Mouse (Mus musculus) lung, embryonic 14.5 days (tissue): Measurements from ENCODE around the gene Dscaml1. TPM values are rescaled to one million over a fixed set of nuclear protein-coding genes. Genes with fewer than 3 reads are reported as not detected.

Experiments used
- ATAC-seq: fragments of 200-750 bp; cut with Nextera tagmentation; 2 replicates; pipeline ENCODE4 v1.8.0; 2017; ENCODE audit warnings: mild to moderate bottlenecking, moderate TSS enrichment, moderate library complexity; ENCODE audit not compliant: insufficient read depth
- DNase-seq: peaks from one replicate; pipeline ENCODE4 v3.0.0-alpha.2; 2015
- H3K27ac ChIP-seq: fragments of 300-500 bp; sonication (generic); 2 replicates; pipeline ENCODE4 v1.5.1; 2014; ENCODE audit warnings: low read depth, mild to moderate bottlenecking, moderate library complexity
- H3K27me3 ChIP-seq: fragments of 300-500 bp; sonication (generic); 2 replicates; pipeline ENCODE4 v1.6.1; 2014; ENCODE audit warnings: low read length, control low read depth; ENCODE audit not compliant: insufficient read depth
- H3K36me3 ChIP-seq: fragments of 300-500 bp; sonication (generic); 2 replicates; pipeline ENCODE4 v1.6.1; 2014; ENCODE audit warnings: control low read depth; ENCODE audit not compliant: insufficient read depth
- H3K4me1 ChIP-seq: fragments of 300-500 bp; sonication (generic); 2 replicates; pipeline ENCODE4 v1.6.1; 2014; ENCODE audit warnings: antibody characterized with exemption, control low read depth; ENCODE audit not compliant: insufficient read depth
- H3K4me2 ChIP-seq: fragments of 300-500 bp; sonication (generic); 2 replicates; pipeline ENCODE4 v1.6.1; 2014; ENCODE audit warnings: mild to moderate bottlenecking
- H3K4me3 ChIP-seq: fragments of 300-500 bp; sonication (generic); 2 replicates; pipeline ENCODE4 v1.5.1; 2014; ENCODE audit warnings: low read depth, low read length
- H3K9ac ChIP-seq: fragments of 300-500 bp; sonication (generic); 2 replicates; pipeline ENCODE4 v1.6.1; 2014
- H3K9me3 ChIP-seq: fragments of 300-500 bp; sonication (generic); 2 replicates; pipeline ENCODE4 v1.6.1; 2016; ENCODE audit warnings: low read depth, low read length, control low read depth
- CTCF ChIP-seq: IDR thresholded peaks from 2 replicates; pipeline ENCODE4 v1.5.1; 2016; ENCODE audit warnings: antibody characterized with exemption, low read depth
- WGBS: fragments of 180-500 bp; shearing (Covaris S2); extraction: QIAGEN DNeasy Blood & Tissue Kit; methylation state at CpG from one replicate; pipeline ENCODE4 v1.1.7; 2014; 5-methylcytosine and 5-hydroxymethylcytosine counted together
- polyA plus RNA-seq: library from polyadenylated mRNA; unstranded; fragments of >200 nt; fragmentation: Nextera tagmentation; extraction: Ambion mirVana; gene quantifications from 2 replicates; pipeline ENCODE4 v1.2.1, GENCODE M21; 2014

Dscaml1 gene
- polyA plus RNA-seq, 1 experiment from 2014 or later: 0.05 TPM

- ATAC-seq: no peak
- whole genome bisulfite sequencing: 84% methylated on average over 3 of the region's 3 CpGs
- no peaks in the 10 kb centered on the region for H3K27me3 ChIP-seq
- H3K4me1 ChIP-seq: no peaks in the 10 kb centered on the region
- no peak overlapping the region for H3K4me3 ChIP-seq
- no peak overlapping the region for H3K27ac ChIP-seq
- H3K9ac ChIP-seq: no peak overlapping the region
- H3K36me3 ChIP-seq: no peaks in the 10 kb centered on the region
- no peak for TF ChIP-seq CTCF
- no peak overlapping the region for H3K4me2 ChIP-seq
- DNase-seq: no peak
- no peaks in the 10 kb centered on the region for H3K9me3 ChIP-seq
Observed at GRCm38 (mm10) chr9:45494889-45495288, 68.5 kb downstream of the Dscaml1 start.

GRCm38 (mm10) chr9:45496340-45496739 is 69.9 kb downstream of the Dscaml1 start:
- ATAC-seq: no peak

GRCm38 (mm10) chr9:45496944-45497343 is 70.5 kb downstream of the Dscaml1 start:
- Histone ChIP-seq H3K27ac (no peak overlapping the region), H3K4me2 (no peak overlapping the region), H3K4me3 (no peak overlapping the region), H3K27me3 (no peaks in the 10 kb centered on the region), H3K9ac (no peak overlapping the region), H3K36me3 (no peaks in the 10 kb centered on the region), H3K9me3 (no peaks in the 10 kb centered on the region), H3K4me1 (no peaks in the 10 kb centered on the region)
- DNase-seq (no peak), ATAC-seq (no peak)
- no peak for TF ChIP-seq CTCF
- WGBS: 65% methylated on average over 1 of the region's 1 CpGs

More at GRCm38 (mm10) chr9:45496340-45496739, 69.9 kb downstream of the Dscaml1 start:
- Histone ChIP-seq H3K27me3 (no peaks in the 10 kb centered on the region), H3K27ac (no peak overlapping the region), H3K36me3 (no peaks in the 10 kb centered on the region), H3K9me3 (no peaks in the 10 kb centered on the region), H3K4me2 (no peak overlapping the region), H3K4me3 (no peak overlapping the region), H3K4me1 (no peaks in the 10 kb centered on the region), H3K9ac (no peak overlapping the region)
- no peak for TF ChIP-seq CTCF
- no peak for DNase-seq
- WGBS: 80% methylated on average over 3 of the region's 3 CpGs

GRCm38 (mm10) chr9:45499267-45499666 is 72.8 kb downstream of the Dscaml1 start:
- no peak overlapping the region for H3K9ac ChIP-seq
- no peaks in the 10 kb centered on the region for H3K36me3 ChIP-seq
- no peak for TF ChIP-seq CTCF
- no peaks in the 10 kb centered on the region for H3K9me3 ChIP-seq
- H3K4me3 ChIP-seq: no peak overlapping the region
- H3K4me2 ChIP-seq: no peak overlapping the region
- H3K4me1 ChIP-seq: no peaks in the 10 kb centered on the region
- ATAC-seq (no peak; the same call in 1 of the 2 replicates), DNase-seq (no peak)
- H3K27ac ChIP-seq: no peak overlapping the region
- no peaks in the 10 kb centered on the region for H3K27me3 ChIP-seq
- 21% methylated on average over 10 of the region's 10 CpGs for WGBS

- 66% methylated on average over 3 of the region's 3 CpGs for WGBS
- no peak for DNase-seq
- no peak for TF ChIP-seq CTCF
Observed at GRCm38 (mm10) chr9:45500071-45500595, 73.7 kb downstream of the Dscaml1 start.

GRCm38 (mm10) chr9:45501295-45501927 is 75.0 kb downstream of the Dscaml1 start:
- Histone ChIP-seq H3K36me3 (no peaks in the 10 kb centered on the region), H3K4me3 (no peak overlapping the region), H3K9ac (no peak overlapping the region), H3K4me2 (no peak overlapping the region), H3K4me1 (peaks cover 12% of the 10 kb centered on the region), H3K9me3 (no peaks in the 10 kb centered on the region), H3K27ac (no peak overlapping the region), H3K27me3 (no peaks in the 10 kb centered on the region)
- 49% methylated on average over 5 of the region's 5 CpGs for WGBS
- no peak for TF ChIP-seq CTCF
- ATAC-seq (no peak), DNase-seq (peak; percentile 5)

More at GRCm38 (mm10) chr9:45500071-45500595, 73.7 kb downstream of the Dscaml1 start:
- no peaks in the 10 kb centered on the region for H3K9me3 ChIP-seq
- no peak overlapping the region for H3K27ac ChIP-seq
- H3K9ac ChIP-seq: no peak overlapping the region
- no peak overlapping the region for H3K4me2 ChIP-seq
- no peak overlapping the region for H3K4me3 ChIP-seq
- no peaks in the 10 kb centered on the region for H3K36me3 ChIP-seq
- no peak for ATAC-seq
- no peaks in the 10 kb centered on the region for H3K27me3 ChIP-seq
- H3K4me1 ChIP-seq: peaks cover 3% of the 10 kb centered on the region; the same call in 1 of the 2 replicates

- Histone ChIP-seq H3K4me2 (no peak overlapping the region), H3K27ac (peak overlapping the region; percentile 72)
- DNase-seq: peak; percentile 28
Observed at GRCm38 (mm10) chr9:45501963-45502641, 75.7 kb downstream of the Dscaml1 start.

More at GRCm38 (mm10) chr9:45501963-45502641, 75.7 kb downstream of the Dscaml1 start:
- no peak for TF ChIP-seq CTCF
- H3K9me3 ChIP-seq: no peaks in the 10 kb centered on the region
- H3K9ac ChIP-seq: no peak overlapping the region
- 18% methylated on average over 14 of the region's 14 CpGs for WGBS
- ATAC-seq: no peak
- H3K4me1 ChIP-seq: peaks cover 12% of the 10 kb centered on the region
- no peak overlapping the region for H3K4me3 ChIP-seq
- H3K27me3 ChIP-seq: no peaks in the 10 kb centered on the region
- H3K36me3 ChIP-seq: no peaks in the 10 kb centered on the region
